Mouse (Mus musculus): ENCODE results near the gene Abca7.
"Not testable (repeated sequence)": the region's sequence is repeated elsewhere in the genome, so short reads cannot be mapped to it uniquely, and the experiment has no call there.

Abca7 gene

DNA sequence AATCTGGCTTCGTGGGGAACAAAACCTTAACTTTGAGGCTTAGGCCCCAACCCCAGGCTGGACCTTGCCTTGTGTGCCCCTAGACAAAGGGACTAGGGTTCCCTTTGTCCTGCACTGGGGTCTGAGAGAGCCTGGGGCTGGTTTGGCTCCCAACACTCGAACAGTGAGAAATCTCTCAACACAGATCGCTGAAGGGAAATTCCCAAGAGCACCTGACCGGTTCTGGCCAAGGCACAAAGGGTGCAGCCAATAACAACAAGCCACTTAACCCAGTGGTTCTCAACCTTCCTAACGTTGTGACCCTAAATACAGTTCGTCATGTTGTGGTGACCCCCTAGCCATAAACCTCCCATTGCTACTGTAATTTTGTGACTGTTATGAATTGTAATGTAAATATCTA, 54.0 kb downstream of the Abca7 start:
- DNase-seq, result no peak

DNA sequence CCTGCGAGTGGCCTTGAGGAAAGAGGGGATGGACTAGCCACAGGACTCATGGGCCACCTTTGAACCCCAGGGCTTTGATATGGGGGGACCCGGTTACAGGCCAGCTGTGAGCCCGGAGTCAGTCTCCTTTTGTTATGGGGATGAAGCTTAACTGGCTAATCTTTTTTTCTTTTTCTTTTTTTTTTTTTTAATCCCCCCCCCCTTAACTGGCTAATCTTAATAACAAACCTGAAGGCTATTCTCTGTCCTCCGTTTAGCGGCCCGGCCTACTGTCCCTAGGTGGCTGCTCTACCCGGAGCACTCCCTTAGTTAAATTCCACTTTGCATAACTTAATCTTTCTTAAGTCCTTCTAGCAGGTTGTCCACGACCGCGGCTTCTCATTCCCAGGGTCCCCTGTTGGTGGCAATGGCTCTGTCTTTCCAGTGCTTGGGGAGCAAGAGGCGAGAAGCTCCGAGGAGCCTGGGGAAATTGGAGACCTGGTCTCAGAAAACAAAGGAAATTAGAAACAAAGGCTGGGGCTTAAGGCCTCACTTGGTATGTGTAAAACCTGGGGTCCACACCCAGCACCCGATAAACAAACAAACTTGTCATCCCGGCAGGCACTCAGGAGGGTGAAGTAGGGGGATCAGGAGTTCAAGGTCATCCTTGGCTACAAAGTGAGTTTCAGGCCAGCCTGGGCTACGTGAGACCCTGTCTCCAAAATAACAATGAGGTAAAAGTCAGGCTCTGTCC, 54.8 kb downstream of the Abca7 start:
- no peak for DNase-seq

DNA sequence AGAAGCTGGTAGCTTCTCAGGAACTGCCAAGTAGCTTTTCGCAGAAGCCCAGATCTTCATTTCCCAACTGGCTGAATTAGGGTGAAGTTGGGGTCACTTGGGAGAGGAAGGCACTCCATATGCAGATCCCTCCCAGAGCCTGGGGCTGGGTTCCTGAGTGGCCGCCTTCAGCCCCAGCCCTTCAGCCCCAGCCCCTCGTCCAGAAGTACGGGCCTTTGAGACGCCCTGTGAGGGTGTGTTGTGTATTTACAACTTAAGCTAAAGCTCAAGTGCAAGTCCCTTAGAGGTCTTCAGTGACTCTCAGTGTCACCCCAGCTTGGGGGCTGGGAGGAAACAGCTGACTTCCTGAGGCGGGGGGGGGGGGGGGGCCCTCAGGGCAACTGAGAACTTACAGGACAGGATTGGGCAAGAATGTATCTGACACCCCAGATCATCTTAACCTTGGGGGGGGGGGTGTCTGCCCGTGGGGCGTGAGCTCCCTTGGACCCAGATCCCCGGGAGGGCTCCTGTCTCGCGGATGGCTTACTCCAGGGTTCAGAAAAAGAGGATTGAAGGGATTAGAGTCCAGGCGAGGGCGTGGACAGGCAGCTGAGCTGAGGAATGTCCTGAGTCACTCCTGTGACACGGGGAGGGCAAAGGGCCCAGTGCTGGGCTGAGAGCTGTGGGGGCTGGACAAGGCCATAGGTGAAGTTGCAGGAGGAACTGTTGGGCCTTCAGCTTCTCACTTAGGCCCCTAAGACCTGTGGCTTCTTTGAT, 55.5 kb downstream of the Abca7 start:
- no peak for DNase-seq

DNA sequence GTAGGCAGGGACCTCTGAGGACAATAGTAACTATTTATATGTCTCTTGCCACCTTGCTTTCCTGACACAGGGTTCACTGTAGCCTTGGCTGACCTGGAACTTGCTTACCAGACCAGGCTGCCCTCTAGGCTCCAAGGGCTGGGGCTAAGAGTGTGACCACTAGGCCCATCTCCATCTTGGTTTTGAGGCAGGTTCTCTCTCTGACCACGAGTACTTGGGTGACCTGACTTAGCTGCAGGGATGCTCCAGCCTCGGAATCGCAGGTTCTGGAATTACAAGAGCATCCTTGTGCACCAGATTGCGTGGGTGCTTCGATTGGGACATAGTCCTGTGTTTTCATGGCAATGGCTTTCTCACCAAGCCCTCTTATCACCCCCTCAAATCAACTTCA, 56.1 kb downstream of the Abca7 start:
- DNase-seq, result no peak

GRCm38 (mm10) chr10:80053259-80053780, 57.0 kb downstream of the Abca7 start:
- peak; percentile 99 for DNase-seq

GRCm38 (mm10) chr10:80053831-80054815, 57.8 kb downstream of the Abca7 start:
- peak; percentile 58 for DNase-seq

DNA sequence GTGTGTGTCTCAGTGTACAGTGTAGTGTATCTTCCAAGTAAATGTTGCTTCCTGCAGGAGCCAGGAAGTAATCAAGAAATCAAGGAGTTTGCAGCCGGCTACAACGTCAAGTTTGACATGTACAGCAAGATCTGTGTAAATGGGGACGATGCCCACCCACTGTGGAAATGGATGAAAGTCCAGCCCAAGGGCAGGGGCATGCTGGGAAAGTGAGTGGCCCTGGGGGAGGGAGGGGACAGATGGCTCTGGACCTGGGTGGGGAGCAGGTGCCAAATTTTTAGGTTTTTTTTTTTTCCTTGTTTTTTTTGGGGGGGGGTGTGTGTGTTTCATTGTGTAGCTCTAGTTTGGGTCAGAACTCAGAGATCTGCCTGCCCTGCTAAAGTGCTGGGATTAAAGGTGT, 58.6 kb downstream of the Abca7 start:
- not testable (repeated sequence) for DNase-seq

DNA sequence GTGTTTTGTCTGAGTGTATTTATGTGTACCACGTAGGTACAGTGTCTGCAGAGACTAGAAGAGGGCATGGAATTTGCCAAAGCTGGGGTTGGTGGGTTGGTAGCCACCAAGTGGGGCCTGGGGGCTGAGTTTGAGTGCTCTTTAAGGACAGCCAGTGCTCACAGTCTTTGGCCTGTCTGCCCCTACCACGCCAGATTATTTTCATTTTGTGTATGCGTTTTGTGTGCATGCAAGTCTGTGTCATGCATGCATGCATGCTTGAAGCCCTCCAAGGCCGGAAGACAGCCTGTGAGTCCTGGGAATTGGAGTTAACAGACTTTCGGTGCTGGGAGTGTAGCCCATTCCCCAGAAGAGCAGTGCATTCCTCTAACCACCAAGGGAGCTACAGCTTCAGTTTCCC, 59.1 kb downstream of the Abca7 start:
- no peak for DNase-seq

DNA sequence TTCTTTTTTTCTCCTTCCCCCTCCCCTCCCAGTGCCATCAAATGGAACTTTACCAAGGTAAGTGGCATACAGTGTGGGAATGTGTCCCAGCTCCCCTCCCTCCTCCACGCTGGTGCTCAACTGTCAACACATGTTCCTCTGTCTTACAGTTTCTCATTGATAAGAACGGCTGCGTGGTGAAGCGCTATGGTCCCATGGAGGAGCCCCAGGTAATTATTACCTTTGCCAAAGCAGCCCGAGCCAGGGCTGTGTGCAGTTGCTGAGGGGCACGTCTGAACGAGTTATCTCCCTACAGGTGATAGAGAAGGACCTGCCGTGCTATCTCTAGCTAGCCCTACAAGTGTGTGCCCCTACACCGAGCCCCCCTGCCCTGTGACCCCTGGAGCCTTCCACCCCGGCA, 59.6 kb downstream of the Abca7 start:
- DNase-seq, result no peak

DNA sequence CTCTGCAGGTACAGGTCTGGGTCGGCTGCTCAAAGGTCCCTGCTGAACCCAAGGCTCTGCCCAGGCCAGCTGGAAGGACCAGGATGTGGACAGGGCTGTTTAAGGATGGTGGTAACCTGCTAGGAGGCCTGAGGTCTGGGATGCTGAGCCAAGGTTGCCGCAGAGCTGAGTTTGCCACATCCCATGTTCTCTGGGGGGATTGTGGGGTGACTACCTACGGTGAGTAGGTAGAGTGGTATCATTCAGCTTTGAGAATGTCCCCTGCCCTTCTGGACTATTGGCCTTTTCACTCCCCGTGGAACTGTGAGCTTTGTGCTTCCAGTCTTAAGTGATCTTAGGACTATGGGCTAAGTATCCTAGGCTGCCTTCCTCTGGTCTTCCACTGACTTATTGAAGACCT, 60.2 kb downstream of the Abca7 start:
- no peak for DNase-seq

DNA sequence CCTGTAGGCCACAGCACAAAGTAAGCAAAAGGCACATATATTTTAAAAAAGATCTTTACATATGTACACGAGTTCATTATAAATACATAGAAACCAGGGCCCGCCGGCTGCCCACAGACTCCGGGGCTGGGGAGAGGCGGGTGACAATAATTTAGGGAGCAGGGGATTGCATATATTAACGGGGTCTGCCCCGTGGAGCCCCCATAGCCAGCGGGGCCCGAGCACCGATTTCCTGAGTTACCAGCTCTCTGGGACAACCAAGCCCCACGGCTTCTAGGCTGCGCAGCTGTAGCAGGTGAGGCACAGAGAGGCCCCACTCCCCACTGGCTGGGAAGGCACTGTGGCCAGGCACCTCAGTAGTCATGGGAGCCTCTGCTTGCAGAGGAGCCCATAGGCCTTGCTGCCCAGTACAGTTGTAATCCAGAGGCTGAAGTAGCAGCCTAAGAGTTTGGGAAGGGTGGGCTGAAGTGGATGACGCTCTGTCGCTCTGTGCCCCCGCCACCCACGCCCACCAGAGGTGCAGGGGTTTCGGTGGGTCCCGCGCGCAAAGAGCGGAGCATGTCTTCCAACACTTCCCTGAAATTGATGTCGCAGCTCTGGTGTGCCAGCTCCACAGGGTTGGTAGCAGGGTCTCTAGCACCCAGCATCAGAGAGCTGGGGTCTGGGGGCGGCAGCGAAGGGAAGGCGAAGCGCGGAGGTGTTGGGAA, 60.8 kb downstream of the Abca7 start:
- DNase-seq, result no peak

DNA sequence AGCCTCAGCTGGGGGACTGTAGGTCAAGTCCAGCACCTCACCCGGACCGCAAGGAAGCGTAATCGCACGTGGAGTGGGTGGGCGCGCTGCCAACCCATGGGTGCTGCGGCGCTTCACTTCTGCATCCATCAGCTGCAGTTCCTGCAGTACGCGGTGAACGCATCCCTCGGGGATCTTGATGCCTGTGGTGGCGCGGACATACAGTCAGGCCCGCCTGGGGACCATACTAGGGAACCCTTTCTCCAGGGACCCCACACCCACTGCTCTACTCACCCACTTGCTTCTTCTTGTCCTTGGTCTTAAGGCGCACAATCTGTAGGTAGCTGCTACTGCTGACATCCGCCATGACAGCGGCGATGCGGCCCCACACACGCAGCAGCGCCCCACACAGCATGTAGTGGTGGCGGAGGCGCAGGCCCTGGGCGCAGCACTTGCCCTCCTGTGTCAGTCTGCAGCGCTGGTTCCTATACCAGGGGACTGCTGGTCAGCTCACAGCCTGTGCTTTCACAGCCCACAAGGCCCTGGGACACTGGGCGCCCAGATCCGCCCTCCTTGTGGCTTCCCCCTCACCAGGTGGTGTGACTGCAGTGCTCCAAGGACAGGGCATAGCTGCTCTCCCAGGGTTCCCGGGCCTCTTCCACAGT, 61.5 kb downstream of the Abca7 start:
- DNase-seq, result peak; percentile 59

DNA sequence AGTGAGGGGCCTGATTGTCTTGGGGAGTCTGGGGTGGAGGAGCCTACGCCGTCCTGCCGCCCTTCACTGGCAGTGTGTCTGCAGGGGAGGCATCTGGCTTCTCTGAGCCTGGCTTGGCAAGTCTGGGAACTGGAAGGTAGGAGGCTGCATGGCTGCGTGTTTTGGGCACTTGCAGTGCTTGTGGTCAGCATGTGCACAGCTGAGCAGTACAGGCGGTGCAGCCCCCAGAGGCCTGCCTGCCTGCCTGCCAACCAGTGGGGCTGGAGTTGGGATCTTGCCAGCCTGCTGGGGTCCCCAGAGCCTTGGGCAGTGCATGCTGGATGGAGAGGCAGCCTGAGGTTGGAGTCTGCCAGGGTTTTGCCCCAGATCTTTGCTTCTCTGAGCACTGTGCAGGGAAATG, 66.8 kb downstream of the Abca7 start:
- peak; percentile 37 for DNase-seq

DNA sequence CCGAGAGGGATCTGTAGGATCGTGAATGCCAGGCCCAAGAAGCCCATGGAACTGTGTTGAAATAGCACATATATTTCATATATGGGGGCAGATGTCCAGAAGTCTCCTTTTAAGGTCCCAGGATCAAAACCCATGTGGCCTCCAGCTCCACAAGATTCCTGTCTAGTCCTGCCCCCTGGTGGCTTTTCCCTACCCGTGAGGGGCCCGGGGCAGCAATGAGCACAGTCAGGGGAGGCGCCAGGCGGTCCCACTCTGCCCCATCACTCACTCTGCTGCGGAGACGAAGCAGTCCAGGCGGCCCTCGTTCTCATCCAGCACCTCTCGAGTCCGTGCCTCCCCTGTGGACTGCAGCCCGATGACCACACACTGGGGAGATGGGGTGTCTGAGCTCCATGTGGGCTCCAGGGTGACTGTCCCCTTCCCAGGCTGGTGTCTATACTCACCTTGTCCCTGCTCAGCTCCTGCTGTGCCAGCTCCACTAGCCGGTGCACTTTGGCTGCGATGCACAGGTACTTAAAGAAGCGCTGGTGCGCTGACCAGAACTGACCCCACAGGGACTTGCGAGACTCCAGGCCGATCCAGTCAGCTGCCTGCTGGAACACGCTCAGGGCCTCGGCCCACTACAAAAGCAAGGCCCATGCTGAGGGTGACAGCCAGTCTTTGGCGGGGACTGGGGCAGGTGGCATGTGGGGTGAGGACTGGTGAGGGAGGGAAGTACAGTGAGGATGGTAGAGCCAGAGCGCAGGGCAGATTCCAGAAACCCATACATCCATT, 67.8 kb downstream of the Abca7 start:
- no peak for DNase-seq

Data from right cerebral cortex, postnatal 14 days (tissue).